ENCODE assay signal across 8 mouse cellular contexts in the genomic region with DNA sequence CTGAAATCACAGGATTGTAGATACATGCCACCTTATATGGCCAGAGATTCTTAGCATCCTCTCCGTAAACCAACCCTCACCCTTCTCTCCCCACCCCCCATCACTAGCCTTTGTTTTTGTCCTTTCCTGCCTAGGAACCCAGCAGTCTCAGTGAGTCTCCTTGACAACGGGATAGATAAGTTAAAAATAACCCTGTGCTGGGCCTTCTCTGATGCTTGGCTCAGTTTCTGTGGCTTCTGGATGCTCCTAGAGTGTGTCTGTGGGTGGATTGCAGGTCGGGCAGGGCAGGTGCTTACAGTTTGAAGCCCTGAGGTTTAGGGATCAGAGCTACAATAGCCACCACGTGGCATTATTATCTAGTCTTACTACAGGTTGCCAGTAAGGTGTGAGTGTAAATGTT. TPM values are rescaled to one million over a fixed set of nuclear protein-coding genes. Genes with fewer than 3 reads are reported as not detected.
DNase-seq lines count a peak whose midpoint lies in the region; ATAC-seq lines count a peak whose summit lies in the region.

No protein-coding gene starts in this region.

- DNase-seq in cerebellum, postnatal 4 days (ENCODE audit: low spot score in 2 of 2), result no peak
- DNase-seq in CD4-positive, CD25-positive, alpha-beta regulatory T cell, adult 2 months (ENCODE audit: low read depth, low spot score), result peak; percentile 29
- peak; percentile 45 to 64 for DNase-seq in cerebellum, postnatal 36 days
- peak; percentile 26 to 46 for DNase-seq in heart, postnatal 36 days
- peak; percentile 44 for DNase-seq in right cerebral cortex, postnatal 25 days
- no peak for DNase-seq in c-Kit-positive CD71-positive TER-119-positive erythroid progenitor cells, embryonic 14.5 days (ENCODE audit: low spot score)
- no peak for DNase-seq in urinary bladder, adult 18-20 months (ENCODE audit: low spot score in 2 of 2)

- intact Hi-C loops in heart, postnatal 36 days (cut with DNase I), result loop anchor here (10.0 kb wide), 1 partner anchor 423 kb away; no protein-coding TSS in a partner anchor

- ATAC-seq in cerebellum, adult (ENCODE audit: insufficient number of reproducible peaks, low FRiP score, low TSS enrichment), result peak; percentile 90

RNA-seq across cellular contexts. Expression of gene Cds2, which starts 29.1 kb away (rescaled TPM):
- total RNA-seq in heart, postnatal 36 days (2021), result 10 to 100 TPM; 80.8 to 84.3 TPM

RNA-seq across cellular contexts. Expression of gene Pcna, which starts 39.0 kb away (rescaled TPM):
- 10 to 100 TPM; 35.1 to 43.6 TPM for total RNA-seq in heart, postnatal 36 days (2021)

RNA-seq across cellular contexts. Expression of gene Tmem230, which starts 44.5 kb away (rescaled TPM):
- 10 to 100 TPM; 23.6 to 26.1 TPM for total RNA-seq in heart, postnatal 36 days (2021)

Comparison
In these comparisons a context has a peak if more than half of its experiments do, and no peak if none do; other contexts are left out.
1. DNase-seq: peak in CD4-positive, CD25-positive, alpha-beta regulatory T cell, adult 2 months (single experiment), cerebellum, postnatal 36 days (2 of 2), heart, postnatal 36 days (2 of 2) and right cerebral cortex, postnatal 25 days (single experiment); none in cerebellum, postnatal 4 days (0 of 2), c-Kit-positive CD71-positive TER-119-positive erythroid progenitor cells, embryonic 14.5 days (single experiment) and urinary bladder, adult 18-20 months (0 of 2).